Mouse (Mus musculus): ENCODE results near the gene Sipa1l2. TPM values are rescaled to one million over a fixed set of nuclear protein-coding genes. Genes with fewer than 3 reads are reported as not detected.
A peak's percentile ranks its signal among the peaks of the same experiment; 100 is the strongest.

Sipa1l2 gene
- polyA plus RNA-seq, 1 experiment from 2014 or later = 23.3 TPM

GRCm38 (mm10) chr8:125533709-125534108, 35.9 kb downstream of the Sipa1l2 start:
- Histone ChIP-seq H3K4me2 (ENCODE audit: low read depth, low read length, severe bottlenecking) (no peak overlapping the region), H3K9me3 (ENCODE audit: control insufficient read depth, low read length) (no peaks in the 10 kb centered on the region), H3K27me3 (ENCODE audit: control insufficient read depth, insufficient read depth, low read length) (no peaks in the 10 kb centered on the region), H3K9ac (ENCODE audit: low read length) (no peak overlapping the region), H3K36me3 (ENCODE audit: control insufficient read depth, insufficient read depth, low read length) (no peaks in the 10 kb centered on the region; the same call in 1 of the 2 replicates), H3K27ac (ENCODE audit: low read depth, low read length) (no peak overlapping the region), H3K4me1 (replicated peaks; ENCODE audit: control insufficient read depth, insufficient read depth, low read length) (peaks cover 30% of the 10 kb centered on the region), H3K4me3 (ENCODE audit: low read depth, low read length) (no peak overlapping the region)
- WGBS = 76% methylated on average over 7 of the region's 7 CpGs
- DNase-seq (ENCODE audit: low spot score) (no peak), ATAC-seq (replicated peaks; ENCODE audit: low FRiP score) (no peak)

GRCm38 (mm10) chr8:125532953-125533352, 36.7 kb downstream of the Sipa1l2 start:
- Histone ChIP-seq H3K4me3 (ENCODE audit: low read depth, low read length) (no peak overlapping the region), H3K4me1 (replicated peaks; ENCODE audit: control insufficient read depth, insufficient read depth, low read length) (peaks cover 34% of the 10 kb centered on the region), H3K36me3 (ENCODE audit: control insufficient read depth, insufficient read depth, low read length) (no peaks in the 10 kb centered on the region; the same call in 1 of the 2 replicates), H3K9me3 (ENCODE audit: control insufficient read depth, low read length) (no peaks in the 10 kb centered on the region), H3K27me3 (ENCODE audit: control insufficient read depth, insufficient read depth, low read length) (no peaks in the 10 kb centered on the region), H3K9ac (ENCODE audit: low read length) (no peak overlapping the region), H3K4me2 (ENCODE audit: low read depth, low read length, severe bottlenecking) (no peak overlapping the region), H3K27ac (ENCODE audit: low read depth, low read length) (no peak overlapping the region)
- 79% methylated on average over 8 of the region's 8 CpGs for WGBS
- DNase-seq (ENCODE audit: low spot score) (no peak), ATAC-seq (replicated peaks; ENCODE audit: low FRiP score) (no peak)

DNA sequence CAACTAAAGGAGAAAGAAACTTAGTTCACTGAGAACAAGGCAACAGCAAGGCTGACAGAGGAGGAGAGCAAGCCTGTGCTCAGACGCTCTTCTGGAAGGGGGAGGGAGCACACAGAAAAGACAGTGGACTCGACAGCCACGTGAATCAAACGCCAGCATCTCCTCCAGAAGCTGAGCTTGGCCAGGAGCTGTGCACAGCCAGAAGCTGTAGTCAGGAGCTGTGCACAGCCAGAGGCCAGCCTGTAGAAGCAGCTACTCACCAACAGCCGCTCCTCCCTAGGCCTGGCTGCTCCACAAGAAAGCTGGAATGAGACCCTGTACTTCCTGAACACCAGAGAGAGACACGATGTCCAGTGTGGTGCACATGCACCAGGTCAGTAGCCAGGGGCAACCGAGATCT, 37.4 kb downstream of the Sipa1l2 start:
- H3K27me3 ChIP-seq (ENCODE audit: control insufficient read depth, insufficient read depth, low read length) = no peaks in the 10 kb centered on the region
- H3K27ac ChIP-seq (ENCODE audit: low read depth, low read length) = no peak overlapping the region
- ATAC-seq (replicated peaks; ENCODE audit: low FRiP score) (no peak), DNase-seq (ENCODE audit: low spot score) (no peak)
- no peaks in the 10 kb centered on the region; the same call in 1 of the 2 replicates for H3K36me3 ChIP-seq (ENCODE audit: control insufficient read depth, insufficient read depth, low read length)
- peaks cover 41% of the 10 kb centered on the region for H3K4me1 ChIP-seq (replicated peaks; ENCODE audit: control insufficient read depth, insufficient read depth, low read length)
- WGBS = 40% methylated on average over 7 of the region's 7 CpGs
- H3K4me3 ChIP-seq (ENCODE audit: low read depth, low read length) = no peak overlapping the region
- H3K9ac ChIP-seq (ENCODE audit: low read length) = peak overlapping the region; percentile 10; the same call in 1 of the 2 replicates
- no peak overlapping the region for H3K4me2 ChIP-seq (ENCODE audit: low read depth, low read length, severe bottlenecking)
- H3K9me3 ChIP-seq (ENCODE audit: control insufficient read depth, low read length) = no peaks in the 10 kb centered on the region

DNA sequence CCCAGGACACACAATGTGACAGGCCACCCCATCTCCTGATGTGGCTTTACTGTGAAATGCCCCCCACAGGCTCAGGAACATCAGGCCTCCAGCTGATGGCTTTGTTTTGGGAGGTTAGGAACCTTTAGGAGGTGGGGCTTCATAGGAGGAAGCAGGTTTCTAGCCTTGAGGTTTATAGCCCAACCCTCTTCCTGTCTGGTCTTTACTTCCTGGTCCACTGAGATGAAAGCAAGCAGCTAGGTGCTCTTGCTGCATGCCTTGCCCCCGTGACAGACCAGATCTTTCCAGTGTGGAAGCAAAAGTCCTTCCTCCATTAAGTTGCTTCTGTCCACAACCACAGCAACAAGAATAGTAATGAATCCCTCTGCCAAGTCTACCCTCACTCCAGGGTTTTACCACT, 38.0 kb downstream of the Sipa1l2 start:
- no peak overlapping the region for H3K9ac ChIP-seq (ENCODE audit: low read length)
- DNase-seq (ENCODE audit: low spot score) (no peak), ATAC-seq (replicated peaks; ENCODE audit: low FRiP score) (no peak)
- H3K9me3 ChIP-seq (ENCODE audit: control insufficient read depth, low read length) = no peaks in the 10 kb centered on the region
- H3K27me3 ChIP-seq (ENCODE audit: control insufficient read depth, insufficient read depth, low read length) = no peaks in the 10 kb centered on the region
- peaks cover 45% of the 10 kb centered on the region for H3K4me1 ChIP-seq (replicated peaks; ENCODE audit: control insufficient read depth, insufficient read depth, low read length)
- 50% methylated on average over 1 of the region's 1 CpGs for WGBS
- H3K4me3 ChIP-seq (ENCODE audit: low read depth, low read length) = no peak overlapping the region
- H3K27ac ChIP-seq (ENCODE audit: low read depth, low read length) = no peak overlapping the region
- H3K36me3 ChIP-seq (ENCODE audit: control insufficient read depth, insufficient read depth, low read length) = no peaks in the 10 kb centered on the region
- H3K4me2 ChIP-seq (ENCODE audit: low read depth, low read length, severe bottlenecking) = no peak overlapping the region

- no peak overlapping the region for H3K9ac ChIP-seq (ENCODE audit: low read length)
- ATAC-seq (replicated peaks; ENCODE audit: low FRiP score) (no peak), DNase-seq (ENCODE audit: low spot score) (no peak)
- no peak overlapping the region for H3K4me2 ChIP-seq (ENCODE audit: low read depth, low read length, severe bottlenecking)
- 52% methylated on average over 6 of the region's 6 CpGs for WGBS
- no peaks in the 10 kb centered on the region for H3K27me3 ChIP-seq (ENCODE audit: control insufficient read depth, insufficient read depth, low read length)
- H3K9me3 ChIP-seq (ENCODE audit: control insufficient read depth, low read length) = no peaks in the 10 kb centered on the region
- H3K27ac ChIP-seq (ENCODE audit: low read depth, low read length) = no peak overlapping the region
- H3K36me3 ChIP-seq (ENCODE audit: control insufficient read depth, insufficient read depth, low read length) = no peaks in the 10 kb centered on the region
- no peak overlapping the region for H3K4me3 ChIP-seq (ENCODE audit: low read depth, low read length)
- H3K4me1 ChIP-seq (replicated peaks; ENCODE audit: control insufficient read depth, insufficient read depth, low read length) = peaks cover 51% of the 10 kb centered on the region
Observed at GRCm38 (mm10) chr8:125531088-125531438, 38.5 kb downstream of the Sipa1l2 start.

GRCm38 (mm10) chr8:125530187-125531087, 39.2 kb downstream of the Sipa1l2 start:
- H3K4me1 ChIP-seq (replicated peaks; ENCODE audit: control insufficient read depth, insufficient read depth, low read length) = peaks cover 56% of the 10 kb centered on the region
- no peak overlapping the region; the same call in 1 of the 2 replicates for H3K9ac ChIP-seq (ENCODE audit: low read length)
- DNase-seq (ENCODE audit: low spot score) = no peak
- WGBS = 43% methylated on average over 15 of the region's 15 CpGs
- ATAC-seq (replicated peaks; ENCODE audit: low FRiP score) = no peak
- H3K27ac ChIP-seq (ENCODE audit: low read depth, low read length) = no peak overlapping the region
- H3K27me3 ChIP-seq (ENCODE audit: control insufficient read depth, insufficient read depth, low read length) = no peaks in the 10 kb centered on the region
- no peaks in the 10 kb centered on the region for H3K9me3 ChIP-seq (ENCODE audit: control insufficient read depth, low read length)
- no peak overlapping the region for H3K4me2 ChIP-seq (ENCODE audit: low read depth, low read length, severe bottlenecking)
- H3K36me3 ChIP-seq (ENCODE audit: control insufficient read depth, insufficient read depth, low read length) = no peaks in the 10 kb centered on the region
- no peak overlapping the region for H3K4me3 ChIP-seq (ENCODE audit: low read depth, low read length)

GRCm38 (mm10) chr8:125529019-125529418, 40.6 kb downstream of the Sipa1l2 start:
- no peak overlapping the region for H3K27ac ChIP-seq (ENCODE audit: low read depth, low read length)
- WGBS = 49% methylated on average over 6 of the region's 6 CpGs

DNA sequence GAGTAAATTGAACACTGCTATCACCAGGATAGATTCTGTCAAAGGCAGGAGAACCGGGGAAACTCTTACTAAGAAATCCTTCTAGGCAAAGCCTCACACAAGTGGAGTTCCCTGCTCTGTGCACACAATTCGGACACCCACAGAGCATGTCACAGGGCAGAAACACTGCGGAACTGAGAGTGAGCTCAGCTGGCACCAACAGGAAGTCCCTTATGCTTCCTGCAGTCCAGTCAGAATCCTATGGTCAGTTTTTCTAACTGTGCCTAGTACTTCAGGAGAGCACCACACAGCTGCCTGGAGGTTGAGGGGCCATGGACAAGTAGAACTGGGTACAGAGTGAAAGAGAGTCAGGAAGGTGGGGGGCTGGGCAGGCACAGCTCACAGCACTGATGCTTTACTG, 41.7 kb downstream of the Sipa1l2 start:
- Histone ChIP-seq H3K9me3 (ENCODE audit: control insufficient read depth, low read length) (no peaks in the 10 kb centered on the region), H3K4me2 (ENCODE audit: low read depth, low read length, severe bottlenecking) (no peak overlapping the region), H3K36me3 (ENCODE audit: control insufficient read depth, insufficient read depth, low read length) (no peaks in the 10 kb centered on the region), H3K27me3 (ENCODE audit: control insufficient read depth, insufficient read depth, low read length) (no peaks in the 10 kb centered on the region), H3K4me3 (ENCODE audit: low read depth, low read length) (no peak overlapping the region), H3K27ac (ENCODE audit: low read depth, low read length) (no peak overlapping the region), H3K4me1 (replicated peaks; ENCODE audit: control insufficient read depth, insufficient read depth, low read length) (peaks cover 53% of the 10 kb centered on the region), H3K9ac (ENCODE audit: low read length) (no peak overlapping the region)
- no peak for ATAC-seq (replicated peaks; ENCODE audit: low FRiP score)
- WGBS = 51% methylated on average over 3 of the region's 3 CpGs
- DNase-seq (ENCODE audit: low spot score) = no peak

More at GRCm38 (mm10) chr8:125529019-125529418, 40.6 kb downstream of the Sipa1l2 start:
- H3K27me3 ChIP-seq (ENCODE audit: control insufficient read depth, insufficient read depth, low read length) = no peaks in the 10 kb centered on the region
- no peaks in the 10 kb centered on the region for H3K36me3 ChIP-seq (ENCODE audit: control insufficient read depth, insufficient read depth, low read length)
- H3K9ac ChIP-seq (ENCODE audit: low read length) = no peak overlapping the region
- DNase-seq (ENCODE audit: low spot score) = no peak
- 0 out of 2 replicates have a peak, but pooled peaks have one; percentile 45 for ATAC-seq (replicated peaks; ENCODE audit: low FRiP score)
- H3K4me1 ChIP-seq (replicated peaks; ENCODE audit: control insufficient read depth, insufficient read depth, low read length) = peaks cover 56% of the 10 kb centered on the region
- no peak overlapping the region for H3K4me2 ChIP-seq (ENCODE audit: low read depth, low read length, severe bottlenecking)
- H3K9me3 ChIP-seq (ENCODE audit: control insufficient read depth, low read length) = no peaks in the 10 kb centered on the region
- no peak overlapping the region for H3K4me3 ChIP-seq (ENCODE audit: low read depth, low read length)

GRCm38 (mm10) chr8:125526999-125527398, 42.6 kb downstream of the Sipa1l2 start:
- H3K9ac ChIP-seq (ENCODE audit: low read length) = no peak overlapping the region
- H3K9me3 ChIP-seq (ENCODE audit: control insufficient read depth, low read length) = no peaks in the 10 kb centered on the region
- no peak for DNase-seq (ENCODE audit: low spot score)
- 8% methylated on average over 7 of the region's 7 CpGs for WGBS
- H3K27me3 ChIP-seq (ENCODE audit: control insufficient read depth, insufficient read depth, low read length) = no peaks in the 10 kb centered on the region
- H3K4me2 ChIP-seq (ENCODE audit: low read depth, low read length, severe bottlenecking) = no peak overlapping the region
- H3K27ac ChIP-seq (ENCODE audit: low read depth, low read length) = no peak overlapping the region
- no peak overlapping the region for H3K4me3 ChIP-seq (ENCODE audit: low read depth, low read length)
- ATAC-seq (replicated peaks; ENCODE audit: low FRiP score) = peak; percentile 60
- H3K4me1 ChIP-seq (replicated peaks; ENCODE audit: control insufficient read depth, insufficient read depth, low read length) = peaks cover 48% of the 10 kb centered on the region
- no peaks in the 10 kb centered on the region for H3K36me3 ChIP-seq (ENCODE audit: control insufficient read depth, insufficient read depth, low read length)

All from forebrain, embryonic 11.5 days (tissue).